Mouse (Mus musculus) midbrain, postnatal 0 days (tissue): Measurements from ENCODE around the gene Zic1. TPM values are rescaled to one million over a fixed set of nuclear protein-coding genes. Genes with fewer than 3 reads are reported as not detected.

Experiments
- ATAC-seq: fragments of 200-750 bp; cut with Nextera tagmentation; 2 replicates; pipeline ENCODE4 v1.8.0; 2017; ENCODE audit warnings: moderate number of reproducible peaks, mild to moderate bottlenecking, moderate TSS enrichment, moderate library complexity; ENCODE audit not compliant: low FRiP score
- DNase-seq: peaks from one replicate; pipeline ENCODE4 v3.0.0-alpha.2; 2015; ENCODE audit warnings: low spot score
- H3K27ac ChIP-seq: fragments of 300-500 bp; sonication (generic); 2 replicates; pipeline ENCODE4 v1.5.1; 2014; ENCODE audit warnings: low read depth, mild to moderate bottlenecking, low read length, mixed read lengths
- H3K27me3 ChIP-seq: fragments of 300-500 bp; sonication (generic); 2 replicates; pipeline ENCODE4 v1.6.1; 2014; ENCODE audit warnings: low read length, control low read depth, mixed read lengths; ENCODE audit not compliant: insufficient read depth
- H3K36me3 ChIP-seq: fragments of 300-500 bp; sonication (generic); 2 replicates; pipeline ENCODE4 v1.6.1; 2014; ENCODE audit warnings: low read length, control low read depth, mixed read lengths; ENCODE audit not compliant: insufficient read depth
- H3K4me1 ChIP-seq: fragments of 300-500 bp; sonication (generic); 2 replicates; pipeline ENCODE4 v1.6.1; 2014; ENCODE audit warnings: mild to moderate bottlenecking, control low read depth, antibody characterized with exemption, low read length, mixed read lengths; ENCODE audit not compliant: insufficient read depth
- H3K4me2 ChIP-seq: fragments of 300-500 bp; sonication (generic); 2 replicates; pipeline ENCODE4 v1.6.1; 2014; ENCODE audit warnings: low read depth, mild to moderate bottlenecking, low read length, mixed read lengths; ENCODE audit not compliant: poor library complexity, severe bottlenecking
- H3K4me3 ChIP-seq: fragments of 300-500 bp; sonication (generic); 2 replicates; pipeline ENCODE4 v1.5.1; 2014; ENCODE audit warnings: low read depth, mild to moderate bottlenecking, low read length, moderate library complexity
- H3K9ac ChIP-seq: fragments of 300-500 bp; sonication (generic); replicated peaks from 2 replicates; pipeline ENCODE4 v1.6.1; 2014; ENCODE audit warnings: mild to moderate bottlenecking, low read length, moderate library complexity, mixed read lengths; ENCODE audit not compliant: poor library complexity, severe bottlenecking
- H3K9me3 ChIP-seq: fragments of 300-500 bp; sonication (generic); 2 replicates; pipeline ENCODE4 v1.6.1; 2016; ENCODE audit warnings: low read length, control low read depth
- CTCF ChIP-seq: IDR thresholded peaks from 2 replicates; pipeline ENCODE4 v1.5.1; 2016; ENCODE audit warnings: antibody characterized with exemption, mild to moderate bottlenecking
- WGBS: fragments of 180-500 bp; shearing (Covaris S2); extraction: QIAGEN DNeasy Blood & Tissue Kit; methylation state at CpG from one replicate; pipeline ENCODE4 v1.1.7; 2014; 5-methylcytosine and 5-hydroxymethylcytosine counted together
- polyA plus RNA-seq: library from polyadenylated mRNA; unstranded; fragments of >200 nt; fragmentation: Nextera tagmentation; extraction: Ambion mirVana; gene quantifications from 2 replicates; pipeline ENCODE4 v1.2.1, GENCODE M21; 2015
- total RNA-seq: library from RNA; depleted of rRNA; stranded (reverse); fragments of >200 nt; gene quantifications from 2 replicates; pipeline ENCODE4 v1.2.3, GENCODE M21; 2014; rRNA removed

Gene Zic1
- total RNA-seq, result 91.8 and 146 TPM in 2 replicates
- 4.1 and 8.2 TPM in 2 replicates for polyA plus RNA-seq

DNA sequence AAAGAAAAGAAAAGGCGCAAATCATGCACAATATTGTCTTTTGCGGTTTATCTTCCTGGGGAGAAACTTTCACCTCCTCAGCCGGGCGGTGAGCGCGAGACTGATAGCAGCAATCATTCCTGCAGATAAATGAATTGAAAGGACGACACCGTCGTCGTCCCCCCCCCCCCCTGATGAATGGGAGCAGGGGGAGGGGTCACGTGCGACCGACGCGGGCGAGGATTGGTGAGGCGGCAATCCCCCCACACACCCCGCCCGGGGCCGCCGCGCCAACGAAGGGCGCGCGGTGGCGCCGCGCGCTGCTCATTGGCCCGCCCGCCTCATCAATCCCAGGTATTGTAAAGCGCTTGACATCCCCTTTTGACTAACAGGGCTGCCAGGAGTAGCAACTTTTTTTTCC is at the start of gene Zic1:
TSS of gene Zic1 (minus strand) at position 147 of the 400 bp plus-strand sequence.
- Histone ChIP-seq H3K36me3 (no peaks in the 10 kb centered on the region), H3K27me3 (peaks cover 28% of the 10 kb centered on the region)
- no peak for TF ChIP-seq CTCF

DNA sequence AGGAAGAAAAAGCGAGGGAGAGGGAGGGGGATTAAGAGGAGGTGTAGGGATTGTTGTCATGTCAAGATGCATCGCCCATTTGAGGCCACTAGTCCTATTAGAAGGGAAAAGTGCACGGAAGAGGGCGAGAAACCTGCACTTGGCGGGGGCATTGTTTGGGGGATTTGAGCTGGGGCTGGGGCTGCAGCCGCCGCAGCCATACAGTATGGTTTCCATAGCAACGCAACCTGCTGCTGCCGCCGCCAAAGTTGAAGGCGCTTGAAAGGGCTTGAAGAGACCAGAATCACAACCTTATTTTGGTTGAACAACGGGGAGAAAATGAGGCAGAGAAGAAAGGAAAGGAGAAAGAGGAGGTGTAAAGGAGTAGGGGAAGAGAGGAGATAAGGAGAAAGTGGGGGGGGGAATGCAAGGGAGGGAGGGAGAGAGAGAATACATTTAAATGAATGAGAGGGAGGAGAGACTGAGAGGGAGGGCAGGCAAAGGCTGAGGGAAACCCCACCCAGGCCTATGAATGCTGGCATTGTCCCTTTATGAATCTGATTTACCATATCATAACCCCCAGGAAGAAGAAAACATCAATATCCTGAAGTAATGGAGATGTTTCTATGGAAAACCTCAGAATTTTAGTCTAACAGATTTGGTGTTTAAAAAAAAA is 48.5 kb upstream of the Zic1 start:
- Histone ChIP-seq H3K4me3 (peak overlapping the region; percentile 22), H3K9me3 (no peaks in the 10 kb centered on the region), H3K4me1 (no peaks in the 10 kb centered on the region; the same call in 1 of the 2 replicates), H3K36me3 (no peaks in the 10 kb centered on the region), H3K9ac (no peak overlapping the region), H3K27ac (no peak overlapping the region), H3K27me3 (peaks cover 38% of the 10 kb centered on the region), H3K4me2 (peak overlapping the region; percentile 43)
- 4% methylated on average over 12 of the region's 12 CpGs for WGBS
- ATAC-seq (peak; percentile 81), DNase-seq (peak; percentile 84)
- TF ChIP-seq CTCF, result no peak

More for the DNA sequence above, at the start of gene Zic1:
- peak within 1 kb of the TSS; percentile 49 for H3K4me3 ChIP-seq
- H3K9me3 ChIP-seq, result no peaks in the 10 kb centered on the region
- H3K9ac ChIP-seq, result peak within 1 kb of the TSS; percentile 64
- ATAC-seq (peak; percentile 88), DNase-seq (peak; percentile 95)
- 0% methylated on average over 28 of the region's 33 CpGs for WGBS
- no peaks in the 10 kb centered on the region for H3K4me1 ChIP-seq
- peak within 1 kb of the TSS; percentile 81 for H3K27ac ChIP-seq
- H3K4me2 ChIP-seq, result peak within 1 kb of the TSS; percentile 44

- H3K4me2 ChIP-seq, result no peak overlapping the region
- no peak overlapping the region for H3K27ac ChIP-seq
- no peak for TF ChIP-seq CTCF
- H3K27me3 ChIP-seq, result peaks cover 49% of the 10 kb centered on the region
- DNase-seq (no peak), ATAC-seq (no peak)
- WGBS, result 18% methylated on average over 3 of the region's 3 CpGs
- no peak overlapping the region for H3K9ac ChIP-seq
- H3K4me3 ChIP-seq, result no peak overlapping the region
- H3K9me3 ChIP-seq, result no peaks in the 10 kb centered on the region
- no peaks in the 10 kb centered on the region for H3K36me3 ChIP-seq
- H3K4me1 ChIP-seq, result no peaks in the 10 kb centered on the region; the same call in 1 of the 2 replicates
These were observed 44.2 kb upstream of the Zic1 start for GRCm38 (mm10) chr9:91409771-91410170.

- H3K9me3 ChIP-seq, result no peaks in the 10 kb centered on the region
- H3K36me3 ChIP-seq, result no peaks in the 10 kb centered on the region
- peaks cover 79% of the 10 kb centered on the region for H3K27me3 ChIP-seq
- H3K4me2 ChIP-seq, result peak overlapping the region; percentile 30; the same call in 1 of the 2 replicates
- no peak overlapping the region for H3K9ac ChIP-seq
- no peak overlapping the region for H3K27ac ChIP-seq
- no peaks in the 10 kb centered on the region for H3K4me1 ChIP-seq
- ATAC-seq (no peak), DNase-seq (no peak)
- 7% methylated on average over 6 of the region's 6 CpGs for WGBS
- H3K4me3 ChIP-seq, result no peak overlapping the region
- TF ChIP-seq CTCF, result no peak
These were observed 40.7 kb upstream of the Zic1 start for GRCm38 (mm10) chr9:91406258-91406763.

- peak overlapping the region; percentile 30; the same call in 1 of the 2 replicates for H3K4me2 ChIP-seq
- ATAC-seq, result no peak
- 2% methylated on average over 16 of the region's 16 CpGs for WGBS
These were observed 40.2 kb upstream of the Zic1 start for GRCm38 (mm10) chr9:91405753-91406178.

More at GRCm38 (mm10) chr9:91405753-91406178, 40.2 kb upstream of the Zic1 start:
- H3K36me3 ChIP-seq, result no peaks in the 10 kb centered on the region
- H3K9ac ChIP-seq, result no peak overlapping the region
- H3K27ac ChIP-seq, result peak overlapping the region; percentile 55
- H3K4me3 ChIP-seq, result peak overlapping the region; percentile 8; the same call in 1 of the 2 replicates
- H3K27me3 ChIP-seq, result peaks cover 81% of the 10 kb centered on the region
- H3K9me3 ChIP-seq, result no peaks in the 10 kb centered on the region
- TF ChIP-seq CTCF, result no peak
- H3K4me1 ChIP-seq, result no peaks in the 10 kb centered on the region
- DNase-seq, result no peak
